Mouse (Mus musculus) limb, embryonic 10.5 days (tissue): ENCODE results near the gene Ntn1. TPM values are rescaled to one million over a fixed set of nuclear protein-coding genes. Genes with fewer than 3 reads are reported as not detected.

Experiments
- DNase-seq: peaks from one replicate; pipeline ENCODE4 v3.0.0-alpha.2; 2017; ENCODE audit warnings: low spot score
- H3K27ac ChIP-seq: fragments of 300-500 bp; sonication (generic); 2 replicates; pipeline ENCODE4 v1.5.1; 2016; ENCODE audit warnings: mild to moderate bottlenecking
- H3K27me3 ChIP-seq: fragments of 300-500 bp; sonication (generic); 2 replicates; pipeline ENCODE4 v1.6.1; 2016; ENCODE audit warnings: low read depth, mild to moderate bottlenecking; ENCODE audit not compliant: poor library complexity, severe bottlenecking
- H3K36me3 ChIP-seq: fragments of 300-500 bp; sonication (generic); 2 replicates; pipeline ENCODE4 v1.6.1; 2016; ENCODE audit warnings: mild to moderate bottlenecking, moderate library complexity
- H3K4me1 ChIP-seq: fragments of 300-500 bp; sonication (generic); 2 replicates; pipeline ENCODE4 v1.6.1; 2016
- H3K4me3 ChIP-seq: fragments of 300-500 bp; sonication (generic); 2 replicates; pipeline ENCODE4 v1.5.1; 2016; ENCODE audit warnings: mild to moderate bottlenecking, moderate library complexity
- H3K9me3 ChIP-seq: fragments of 300-500 bp; sonication (generic); replicated peaks from 2 replicates; pipeline ENCODE4 v1.6.1; 2016; ENCODE audit warnings: mild to moderate bottlenecking
- WGBS: fragments of 180-500 bp; shearing (Covaris S2); methylation state at CpG from one replicate; pipeline ENCODE4 v1.1.7; 2016; 5-methylcytosine and 5-hydroxymethylcytosine counted together
- polyA plus RNA-seq: library from polyadenylated mRNA; unstranded; fragments of >200 nt; fragmentation: Nextera tagmentation; extraction: Ambion mirVana; gene quantifications from 2 replicates; pipeline ENCODE4 v1.2.1, GENCODE M21; 2016

Ntn1 gene
- polyA plus RNA-seq, 1 experiment from 2014 or later = 7.7 TPM

DNA sequence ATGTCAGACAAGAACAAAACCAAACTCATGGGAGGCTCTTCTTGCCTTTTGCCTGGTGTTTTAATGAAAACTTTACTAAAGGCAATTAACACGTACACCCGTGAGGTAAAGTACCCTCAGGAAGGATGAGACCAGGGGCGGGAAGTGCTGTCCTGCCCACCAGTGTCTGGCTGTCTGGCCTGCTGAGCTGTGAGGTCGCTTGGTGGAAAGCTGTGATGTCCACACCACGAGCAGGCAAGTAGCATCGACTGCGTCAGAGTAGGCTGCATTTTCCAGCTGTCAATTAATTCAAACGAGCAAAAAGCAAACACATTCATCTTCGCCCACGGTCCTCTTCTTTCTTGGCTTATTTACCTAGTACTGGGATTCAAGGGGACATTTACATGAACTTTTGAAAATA lies 201.9 kb downstream of the Ntn1 start:
- Histone ChIP-seq H3K9me3 (no peaks in the 10 kb centered on the region), H3K4me3 (no peak overlapping the region), H3K27me3 (no peaks in the 10 kb centered on the region), H3K4me1 (peaks cover 96% of the 10 kb centered on the region), H3K36me3 (no peaks in the 10 kb centered on the region), H3K27ac (peak overlapping the region; percentile 31; the same call in 1 of the 2 replicates)
- no peak for DNase-seq
- 63% methylated on average over 10 of the region's 10 CpGs for WGBS

DNA sequence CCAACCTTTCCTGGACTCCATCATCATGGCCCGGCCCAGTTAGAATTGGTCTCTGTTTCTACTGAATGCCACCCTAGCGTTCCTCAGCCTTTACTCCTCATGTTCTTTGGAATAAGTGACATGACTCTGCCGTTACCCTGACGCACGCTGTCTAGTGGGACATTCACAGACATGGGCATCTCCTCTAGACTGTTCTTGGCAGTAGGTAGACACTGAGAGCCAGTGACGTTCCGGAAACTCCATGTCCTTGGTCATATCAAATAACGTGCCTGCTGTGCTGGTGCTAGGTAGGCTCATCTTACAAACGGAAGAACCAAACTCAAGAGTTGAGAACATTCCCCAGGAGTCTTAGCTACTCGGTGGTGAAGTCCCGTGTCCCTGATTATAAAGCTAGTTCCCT lies 203.2 kb downstream of the Ntn1 start:
- Histone ChIP-seq H3K4me1 (peaks cover 96% of the 10 kb centered on the region), H3K36me3 (no peaks in the 10 kb centered on the region), H3K4me3 (no peak overlapping the region), H3K27me3 (no peaks in the 10 kb centered on the region), H3K27ac (peak overlapping the region; percentile 81), H3K9me3 (no peaks in the 10 kb centered on the region)
- 90% methylated on average over 11 of the region's 11 CpGs for WGBS
- DNase-seq = no peak

DNA sequence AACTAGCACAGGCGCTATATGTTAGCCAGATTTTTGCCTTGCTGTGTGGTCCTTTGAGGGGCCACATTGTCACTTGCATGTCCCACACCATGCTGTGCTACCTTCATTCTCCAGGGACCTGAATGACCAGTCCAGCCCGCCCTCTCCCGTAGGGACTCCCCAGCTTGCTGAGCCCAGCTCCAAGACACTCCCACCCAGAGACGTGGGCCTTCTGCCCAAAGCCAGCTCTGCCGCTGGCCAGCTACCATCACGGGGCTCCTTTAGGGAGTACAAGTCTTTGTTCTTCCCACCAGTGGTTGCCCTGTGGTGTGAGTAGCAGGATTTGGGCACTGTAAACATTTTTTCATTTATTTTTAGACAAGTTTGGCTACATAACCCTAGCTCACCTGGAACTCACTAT lies 204.1 kb downstream of the Ntn1 start:
- Histone ChIP-seq H3K27me3 (no peaks in the 10 kb centered on the region), H3K27ac (peak overlapping the region; percentile 81), H3K4me1 (peaks cover 88% of the 10 kb centered on the region), H3K4me3 (no peak overlapping the region), H3K9me3 (no peaks in the 10 kb centered on the region), H3K36me3 (no peaks in the 10 kb centered on the region)
- DNase-seq = no peak
- WGBS = 75% methylated on average over 6 of the region's 6 CpGs

DNA sequence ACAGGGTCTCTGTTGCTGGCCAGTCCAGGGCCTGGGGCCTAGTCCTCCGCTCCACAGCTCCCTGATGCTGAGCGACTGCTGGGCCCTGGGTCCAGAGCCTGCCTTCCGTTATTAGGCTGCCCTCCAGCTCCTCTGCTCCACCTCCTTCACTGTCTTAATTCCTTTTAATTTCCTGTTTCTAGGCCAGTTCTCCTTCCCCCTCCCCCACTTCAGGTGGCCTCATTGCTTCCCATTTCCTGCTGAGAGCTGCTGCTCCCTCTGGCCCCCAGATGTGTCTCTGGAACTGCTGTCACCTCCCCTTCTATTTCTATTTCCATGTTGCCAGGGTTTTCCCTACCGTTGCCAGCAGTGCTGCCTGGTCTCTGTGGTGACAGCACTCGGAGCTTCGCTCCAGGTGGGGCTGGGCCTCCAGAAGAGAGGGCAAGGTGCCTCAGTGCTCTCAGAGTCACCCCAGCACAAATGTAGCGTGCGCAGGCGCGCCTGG lies 204.9 kb downstream of the Ntn1 start:
- Histone ChIP-seq H3K27ac (peak overlapping the region; percentile 81), H3K27me3 (no peaks in the 10 kb centered on the region), H3K4me1 (peaks cover 80% of the 10 kb centered on the region), H3K4me3 (peak overlapping the region; percentile 22; the same call in 1 of the 2 replicates), H3K36me3 (no peaks in the 10 kb centered on the region), H3K9me3 (no peaks in the 10 kb centered on the region)
- peak; percentile 83 for DNase-seq
- WGBS = 42% methylated on average over 10 of the region's 10 CpGs

DNA sequence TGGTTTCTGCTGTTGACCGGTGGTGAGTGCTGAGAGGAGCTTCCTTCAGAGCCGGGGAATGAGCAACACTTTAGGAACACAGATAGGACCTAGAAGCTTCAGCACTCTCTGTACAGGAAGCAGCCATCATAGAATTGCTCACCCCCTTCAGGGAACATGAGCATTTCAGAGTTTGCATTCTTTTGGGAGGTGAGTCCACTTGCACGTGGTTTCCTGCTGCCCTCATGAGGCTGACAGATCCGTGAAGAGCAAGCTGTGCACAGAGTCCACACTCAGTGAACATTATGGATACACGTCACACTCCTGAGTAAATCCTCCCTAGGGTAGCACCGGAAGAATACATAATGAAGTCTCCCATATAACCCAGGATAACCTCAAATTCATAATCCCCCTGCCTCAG lies 205.5 kb downstream of the Ntn1 start:
- Histone ChIP-seq H3K27me3 (no peaks in the 10 kb centered on the region), H3K27ac (peak overlapping the region; percentile 81), H3K4me3 (0 out of 2 replicates have a peak overlapping the region, but pooled peaks have one; percentile 18), H3K4me1 (peaks cover 74% of the 10 kb centered on the region), H3K9me3 (no peaks in the 10 kb centered on the region), H3K36me3 (no peaks in the 10 kb centered on the region)
- no peak for DNase-seq
- WGBS = 75% methylated on average over 6 of the region's 6 CpGs

DNA sequence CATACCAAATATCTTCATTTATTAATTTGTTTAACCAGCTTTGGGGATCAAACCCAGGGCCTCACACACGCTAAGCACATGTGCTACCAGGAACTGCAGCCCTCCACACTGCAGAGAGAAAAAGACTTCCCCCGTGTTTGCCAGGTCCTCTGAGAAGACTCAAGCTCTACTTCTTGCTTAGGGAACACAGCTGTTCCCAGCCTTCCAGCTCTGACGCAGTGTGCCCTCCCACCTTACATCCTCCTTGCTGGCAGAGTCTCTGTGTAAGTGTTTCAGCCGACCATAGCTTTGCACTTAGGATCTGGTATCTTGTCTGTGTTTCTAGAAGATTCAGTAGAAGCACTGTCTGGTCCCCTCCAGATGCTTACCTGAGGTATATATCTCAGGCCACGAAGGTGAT lies 209.8 kb downstream of the Ntn1 start:
- DNase-seq = no peak
- Histone ChIP-seq H3K27me3 (no peaks in the 10 kb centered on the region), H3K9me3 (no peaks in the 10 kb centered on the region), H3K4me3 (no peak overlapping the region), H3K4me1 (peaks cover 64% of the 10 kb centered on the region), H3K27ac (0 out of 2 replicates have a peak overlapping the region, but pooled peaks have one; percentile 11), H3K36me3 (no peaks in the 10 kb centered on the region)
- 87% methylated on average over 5 of the region's 5 CpGs for WGBS

DNA sequence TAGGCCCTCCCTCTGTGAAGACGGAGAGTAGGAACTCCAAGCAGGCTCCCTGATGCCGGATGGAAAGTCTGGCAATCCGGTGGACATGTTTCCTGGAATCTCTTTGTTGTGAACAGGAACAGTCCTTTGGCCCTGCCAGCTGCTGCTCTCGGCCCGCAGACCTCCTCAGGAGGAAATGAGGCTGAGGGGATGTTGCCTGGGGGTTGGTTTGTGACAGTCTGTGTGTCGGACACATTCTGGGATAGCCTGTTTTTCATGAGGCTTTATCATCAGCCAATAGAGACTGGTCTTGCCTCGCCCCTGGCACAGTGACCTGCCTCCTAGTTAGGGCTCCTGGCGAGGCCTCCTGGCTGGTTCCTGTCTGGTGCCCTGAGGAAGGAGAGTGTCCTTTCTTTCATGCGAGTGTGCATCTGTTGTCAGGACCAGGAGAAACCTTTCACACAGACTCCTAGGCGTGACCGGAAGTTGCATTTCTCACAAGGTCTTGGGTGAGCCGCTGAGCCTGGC lies 211.9 kb downstream of the Ntn1 start:
- peak; percentile 47 for DNase-seq

DNA sequence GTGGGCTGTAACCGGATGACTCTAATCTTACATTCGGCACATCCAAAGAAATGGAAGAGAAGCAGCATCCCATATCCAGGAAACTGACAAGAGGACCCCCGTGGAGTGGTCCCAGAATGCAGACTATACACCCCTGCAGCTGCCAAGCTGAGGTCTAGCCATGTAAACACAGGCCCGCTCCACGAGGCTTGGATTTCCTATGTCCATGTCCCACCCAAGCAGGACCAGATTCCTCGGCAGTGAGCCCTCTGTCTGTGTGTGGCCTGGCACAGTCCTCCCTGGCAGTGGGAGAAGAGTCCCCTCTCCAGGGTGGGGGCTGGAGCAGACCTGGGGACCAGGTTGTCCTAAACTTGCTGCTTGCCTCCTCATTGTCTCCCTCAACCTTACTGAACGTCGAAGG lies 213.4 kb downstream of the Ntn1 start:
- 79% methylated on average over 8 of the region's 8 CpGs for WGBS
- Histone ChIP-seq H3K4me1 (peaks cover 33% of the 10 kb centered on the region), H3K36me3 (no peaks in the 10 kb centered on the region), H3K27ac (peak overlapping the region; percentile 79), H3K27me3 (no peaks in the 10 kb centered on the region), H3K9me3 (no peaks in the 10 kb centered on the region), H3K4me3 (no peak overlapping the region)
- no peak for DNase-seq

More for the DNA sequence above, 211.9 kb downstream of the Ntn1 start:
- H3K36me3 ChIP-seq = no peaks in the 10 kb centered on the region
- H3K4me1 ChIP-seq = peaks cover 47% of the 10 kb centered on the region
- H3K27ac ChIP-seq = peak overlapping the region; percentile 86
- H3K4me3 ChIP-seq = no peak overlapping the region
- 64% methylated on average over 12 of the region's 12 CpGs for WGBS
- H3K9me3 ChIP-seq = no peaks in the 10 kb centered on the region
- no peaks in the 10 kb centered on the region for H3K27me3 ChIP-seq

DNA sequence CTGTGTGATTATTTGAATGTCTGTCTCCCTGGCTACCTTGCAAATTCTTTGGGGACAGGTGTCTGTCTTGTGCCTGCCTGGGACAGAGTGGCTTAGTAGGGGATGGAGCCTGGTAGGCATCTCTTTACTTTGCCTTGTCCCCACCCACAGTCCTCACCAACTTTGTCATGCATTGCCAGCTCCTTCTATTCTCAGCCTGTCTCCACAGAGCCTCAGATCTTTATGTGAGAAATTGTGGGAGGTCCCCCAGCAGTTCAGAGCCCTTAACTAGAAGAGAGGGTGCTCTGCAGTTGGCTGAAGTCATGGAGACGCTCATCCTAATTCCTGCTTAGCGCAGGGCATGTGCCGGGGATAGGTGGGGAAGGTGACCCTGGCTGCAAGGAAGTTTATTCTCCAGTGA lies 215.0 kb downstream of the Ntn1 start:
- Histone ChIP-seq H3K27me3 (no peaks in the 10 kb centered on the region), H3K4me3 (no peak overlapping the region), H3K4me1 (peaks cover 36% of the 10 kb centered on the region), H3K9me3 (no peaks in the 10 kb centered on the region), H3K36me3 (no peaks in the 10 kb centered on the region), H3K27ac (no peak overlapping the region)
- no peak for DNase-seq
- 83% methylated on average over 3 of the region's 3 CpGs for WGBS

DNA sequence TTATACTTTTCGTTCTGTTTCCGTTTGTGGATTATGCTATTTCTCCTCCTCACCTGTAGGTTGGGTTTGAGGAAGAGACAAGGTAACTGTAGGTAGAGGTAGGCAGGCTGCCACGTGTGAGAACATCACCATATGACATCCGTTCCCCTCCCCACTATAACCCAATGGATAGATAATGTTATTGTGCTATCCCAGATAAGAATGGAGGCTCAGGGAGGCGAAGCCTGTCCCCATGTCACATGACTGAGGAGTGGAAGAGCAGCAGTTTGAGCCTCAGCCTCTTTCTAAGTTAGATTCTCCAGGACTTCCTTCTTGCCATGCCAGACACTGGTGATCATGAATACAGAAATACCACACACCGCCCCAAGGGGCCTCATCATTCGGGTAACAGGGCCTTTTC lies 223.2 kb downstream of the Ntn1 start:
- peak overlapping the region; percentile 57 for H3K27ac ChIP-seq
- no peaks in the 10 kb centered on the region for H3K27me3 ChIP-seq
- no peak for DNase-seq
- H3K4me1 ChIP-seq = peaks cover 36% of the 10 kb centered on the region
- no peaks in the 10 kb centered on the region for H3K36me3 ChIP-seq
- WGBS = 89% methylated on average over 7 of the region's 7 CpGs
- no peaks in the 10 kb centered on the region for H3K9me3 ChIP-seq
- no peak overlapping the region for H3K4me3 ChIP-seq

DNA sequence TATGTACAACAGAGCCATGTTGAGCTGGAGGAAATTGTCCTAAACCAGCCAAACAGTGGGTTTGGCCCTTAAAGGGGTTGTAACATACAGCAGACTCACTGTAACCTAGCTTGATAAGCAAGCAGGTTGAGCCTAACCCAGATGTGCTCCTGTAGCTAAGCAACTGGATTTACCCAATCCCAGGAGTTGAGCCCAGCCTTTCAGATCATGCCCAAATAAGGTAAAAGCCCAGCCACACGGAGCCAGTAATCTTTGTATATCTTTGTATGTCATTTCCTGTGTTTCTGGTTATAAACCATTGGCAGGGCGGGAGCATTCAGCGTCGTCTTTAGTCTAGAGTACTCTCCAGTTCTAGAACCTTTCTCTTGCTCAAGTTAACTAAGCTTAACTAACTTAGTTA lies 224.1 kb downstream of the Ntn1 start:
- H3K36me3 ChIP-seq = no peaks in the 10 kb centered on the region
- no peaks in the 10 kb centered on the region for H3K9me3 ChIP-seq
- H3K27ac ChIP-seq = peak overlapping the region; percentile 72
- 75% methylated on average over 4 of the region's 4 CpGs for WGBS
- H3K4me1 ChIP-seq = peaks cover 36% of the 10 kb centered on the region
- DNase-seq = no peak
- no peaks in the 10 kb centered on the region for H3K27me3 ChIP-seq
- H3K4me3 ChIP-seq = no peak overlapping the region

DNA sequence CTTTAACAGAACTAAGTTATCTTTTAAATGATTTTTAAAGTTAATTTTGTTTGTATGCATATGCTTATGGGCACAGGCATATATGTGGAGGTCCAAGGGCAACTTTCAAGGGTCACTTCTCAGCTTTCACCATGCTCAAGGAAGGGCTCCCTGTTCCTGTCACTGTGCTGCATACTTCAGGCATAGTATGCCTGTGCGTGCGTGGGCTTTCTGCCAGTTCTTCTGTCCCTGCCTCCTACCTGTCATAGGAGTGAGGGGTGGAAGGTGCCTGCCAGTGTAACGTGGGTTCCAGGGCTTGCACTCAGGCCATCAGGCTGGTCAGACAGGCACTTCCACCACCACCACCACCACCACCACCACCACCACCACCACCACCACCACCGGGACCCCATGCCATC lies 228.0 kb downstream of the Ntn1 start:
- no peaks in the 10 kb centered on the region for H3K27me3 ChIP-seq
- DNase-seq = no peak
- H3K9me3 ChIP-seq = no peaks in the 10 kb centered on the region
- peaks cover 24% of the 10 kb centered on the region for H3K4me1 ChIP-seq
- 90% methylated on average over 3 of the region's 4 CpGs for WGBS
- peak overlapping the region; percentile 54; the same call in 1 of the 2 replicates for H3K27ac ChIP-seq
- no peaks in the 10 kb centered on the region for H3K36me3 ChIP-seq
- H3K4me3 ChIP-seq = no peak overlapping the region

DNA sequence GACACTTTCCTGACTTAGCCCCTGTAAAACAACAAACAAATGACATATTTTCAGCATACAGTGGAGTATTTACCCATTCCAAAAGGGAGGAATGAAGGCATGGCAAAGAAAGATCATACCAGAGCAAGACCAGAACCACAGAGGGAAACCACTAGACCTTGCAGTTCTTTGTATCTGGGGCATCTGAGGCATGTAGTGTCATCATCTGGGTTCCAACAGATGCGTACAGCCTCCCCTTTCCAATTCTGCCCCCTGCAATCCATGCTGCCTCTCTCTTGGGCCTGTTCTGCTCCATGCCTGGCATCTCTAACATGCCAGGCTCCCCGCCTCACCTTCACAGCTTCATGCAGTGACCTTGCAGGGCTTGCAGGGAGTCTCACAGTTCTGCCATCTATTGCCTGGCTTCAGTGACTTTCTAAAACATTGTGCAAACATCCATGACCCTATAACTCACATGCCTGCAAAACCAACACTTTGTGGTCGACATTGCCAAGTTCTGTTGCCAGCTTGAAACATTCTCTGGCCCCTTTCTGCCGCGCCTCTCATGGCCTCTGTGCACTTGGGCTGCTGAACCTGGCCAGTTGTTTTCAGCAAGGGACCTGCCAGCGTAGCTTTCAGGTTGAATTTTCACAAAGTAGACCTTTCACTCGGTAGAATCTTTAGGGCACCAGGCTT lies 228.5 kb downstream of the Ntn1 start:
- no peak overlapping the region for H3K27ac ChIP-seq
- DNase-seq = no peak
- no peaks in the 10 kb centered on the region for H3K36me3 ChIP-seq
- no peaks in the 10 kb centered on the region for H3K27me3 ChIP-seq
- peaks cover 24% of the 10 kb centered on the region for H3K4me1 ChIP-seq
- no peaks in the 10 kb centered on the region for H3K9me3 ChIP-seq
- H3K4me3 ChIP-seq = no peak overlapping the region
- WGBS = 93% methylated on average over 7 of the region's 7 CpGs
